Mouse (Mus musculus) frontal cortex, adult 2 months (tissue): ENCODE data around the gene Tcf19. TPM values are rescaled to one million over a fixed set of nuclear protein-coding genes. Genes with fewer than 3 reads are reported as not detected.
"Not testable (repeated sequence)": the region's sequence is repeated elsewhere in the genome, so short reads cannot be mapped to it uniquely, and the experiment has no call there.

ENCODE experiments used
- DNase-seq, 2 experiments: peaks; one replicate each; pipeline ENCODE4 v3.0.0; 2022; ENCODE audit warnings: low spot score in 1 of 2; ENCODE audit errors: extremely low spot score in 1 of 2
- polyA plus RNA-seq: library from polyadenylated mRNA; depleted of rRNA; stranded (reverse); fragments of >200 nt; gene quantifications from 2 replicates; pipeline ENCODE4 v1.2.3, GENCODE M21; 2012

Tcf19 gene
- polyA plus RNA-seq, 1 experiment = 7.7 TPM

GRCm38 (mm10) chr17:35534343-35534742 is 17.7 kb upstream of the Tcf19 start:
- DNase-seq = peak; percentile 66 to 94

- DNase-seq = no peak
Observed at GRCm38 (mm10) chr17:35532901-35533300, 16.3 kb upstream of the Tcf19 start, which contains the start of gene Psors1c2. Psors1c2 (plus strand) TSS chr17:35533201.

DNA sequence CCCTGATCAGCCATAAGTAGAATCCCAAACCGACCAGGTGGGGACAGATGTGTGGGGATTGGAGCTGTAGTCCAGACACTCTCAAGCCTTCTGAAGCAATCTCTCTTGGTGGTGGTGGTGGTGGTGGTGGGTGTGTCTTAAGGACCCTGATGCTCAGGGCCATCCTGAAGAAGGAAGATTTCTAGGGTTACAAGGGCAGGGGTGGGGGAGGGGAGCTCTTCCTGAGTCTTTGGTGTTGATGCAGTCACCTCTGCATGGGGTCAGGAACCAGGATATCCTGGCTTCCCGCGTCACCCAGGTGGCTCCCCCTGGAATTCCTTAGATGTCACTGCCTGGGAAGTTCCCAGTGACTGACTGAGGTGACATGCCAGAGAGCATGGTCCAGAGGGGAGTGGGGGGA is 15.7 kb upstream of the Tcf19 start:
- no peak for DNase-seq

GRCm38 (mm10) chr17:35526644-35527043 is 10.0 kb upstream of the Tcf19 start:
- DNase-seq = no peak

- no peak for DNase-seq
Observed at GRCm38 (mm10) chr17:35524354-35524753, 7.7 kb upstream of the Tcf19 start.

DNA sequence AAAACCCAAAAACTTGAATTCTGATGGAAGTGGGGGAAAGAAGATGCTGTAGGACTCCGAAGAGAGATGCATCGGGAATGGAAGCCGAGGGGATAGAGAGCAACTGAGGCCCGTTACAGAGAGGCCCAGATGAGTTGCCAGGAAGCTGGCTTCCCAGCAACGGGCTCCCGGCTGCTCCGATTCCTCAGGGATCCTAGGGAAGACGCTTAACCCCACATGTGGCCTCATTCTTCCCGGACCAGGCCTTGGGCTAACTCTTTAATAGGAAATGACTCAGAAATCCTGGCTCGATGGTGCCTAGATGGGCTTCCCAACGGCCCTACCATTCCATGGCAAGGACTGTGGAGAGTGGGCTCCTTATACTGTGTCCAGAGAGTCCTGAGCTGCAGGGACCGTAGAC is 902 bp upstream of the Tcf19 start:
- DNase-seq = no peak

- peak in 1 of 2 experiments; percentile 24 for DNase-seq
Observed at GRCm38 (mm10) chr17:35515911-35516640, 548 bp downstream of the Tcf19 start.

GRCm38 (mm10) chr17:35514756-35515155 is 1.9 kb downstream of the Tcf19 start:
- no peak for DNase-seq

GRCm38 (mm10) chr17:35513886-35514285 is 2.7 kb downstream of the Tcf19 start:
- DNase-seq = peak in 1 of 2 experiments; percentile 77

DNA sequence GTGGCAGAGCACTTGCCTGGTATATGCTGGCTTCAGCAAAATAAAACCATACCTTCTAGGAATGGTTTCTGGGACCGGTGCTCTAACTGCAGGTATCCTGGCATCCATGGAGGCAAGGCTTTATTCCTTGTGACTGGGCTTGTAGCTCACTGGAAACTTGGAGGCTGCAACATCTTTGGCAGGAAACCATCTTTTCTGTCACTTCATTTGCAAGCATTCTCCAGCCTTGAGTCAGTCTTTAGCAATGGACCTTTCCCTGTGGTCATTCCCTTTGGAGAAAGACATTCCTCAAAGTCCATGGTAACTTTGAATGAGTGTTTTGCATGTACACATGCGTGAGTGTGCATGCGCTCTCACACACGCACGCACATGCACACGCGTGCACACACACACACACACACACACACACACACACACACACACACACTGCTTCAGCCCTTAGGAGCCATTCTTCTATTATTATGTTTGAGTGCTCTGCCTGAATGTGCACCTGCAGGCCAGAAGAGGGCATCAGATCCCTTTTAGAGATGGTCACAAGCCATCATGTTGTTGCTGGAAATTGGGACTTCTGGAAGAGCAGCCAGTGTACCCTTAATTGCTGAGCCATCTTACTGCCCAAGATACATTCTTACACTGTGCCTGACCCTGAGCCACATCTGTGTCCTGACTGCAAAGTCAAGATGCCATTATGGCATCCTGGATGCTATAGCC is 3.6 kb downstream of the Tcf19 start:
- DNase-seq = peak in 1 of 2 experiments; percentile 45

GRCm38 (mm10) chr17:35509284-35509683 is 7.3 kb downstream of the Tcf19 start:
- no peak for DNase-seq

- not testable (repeated sequence) for DNase-seq
Observed at GRCm38 (mm10) chr17:35508279-35508678, 8.3 kb downstream of the Tcf19 start.

DNA sequence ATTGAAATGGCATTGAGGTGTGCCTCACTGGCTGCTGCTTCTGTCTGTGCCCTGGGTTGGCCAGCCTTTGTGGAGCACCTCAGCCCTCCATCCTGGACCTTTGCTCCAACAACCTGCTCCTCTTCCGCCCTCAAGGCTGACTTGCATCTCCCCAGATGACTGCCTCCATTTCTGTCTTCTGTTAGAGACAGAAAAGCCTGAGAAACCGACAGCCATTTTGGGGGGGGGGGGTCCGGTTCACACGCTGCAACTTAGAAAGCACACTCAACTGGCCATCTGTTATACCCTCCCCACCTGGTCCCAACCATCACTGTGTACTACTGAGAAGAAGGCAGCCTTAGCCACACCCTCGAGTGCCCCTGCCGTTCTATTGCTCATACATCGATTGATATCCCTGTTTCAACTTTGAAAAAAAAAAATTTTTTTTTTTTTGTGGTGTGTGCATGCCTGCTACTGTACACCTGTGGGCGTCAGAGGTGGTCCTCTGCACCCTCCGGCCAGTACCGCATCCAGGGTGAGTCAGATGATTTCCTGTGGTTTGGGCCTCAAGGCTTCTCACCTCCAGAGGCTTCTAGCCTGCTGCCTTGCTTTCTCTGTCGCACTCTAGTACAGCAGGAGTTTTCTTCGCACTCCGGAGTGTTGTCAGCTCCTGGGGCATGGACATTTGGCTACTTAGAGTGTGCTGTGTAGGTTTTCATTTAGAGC is 8.9 kb downstream of the Tcf19 start:
- DNase-seq = no peak

DNA sequence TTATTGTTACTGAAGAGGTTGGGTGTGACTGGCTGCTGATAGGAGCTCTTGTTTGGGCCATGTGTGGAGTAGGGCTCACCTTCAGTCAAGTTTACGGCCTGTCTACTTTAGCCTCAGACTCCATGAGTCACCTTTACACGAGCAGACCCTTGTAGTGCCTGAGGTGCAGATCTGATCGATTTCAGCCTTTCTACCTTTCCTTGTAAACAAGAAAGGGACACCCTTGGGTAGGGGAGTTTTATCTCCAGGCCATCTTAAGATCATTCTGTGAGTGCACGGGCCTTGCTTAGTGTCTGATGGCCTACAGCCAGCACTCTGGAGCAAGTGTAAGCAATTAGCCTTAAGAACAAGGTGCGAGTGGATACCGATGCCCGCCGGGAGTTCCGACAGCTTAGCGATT is 9.7 kb downstream of the Tcf19 start:
- no peak for DNase-seq

DNA sequence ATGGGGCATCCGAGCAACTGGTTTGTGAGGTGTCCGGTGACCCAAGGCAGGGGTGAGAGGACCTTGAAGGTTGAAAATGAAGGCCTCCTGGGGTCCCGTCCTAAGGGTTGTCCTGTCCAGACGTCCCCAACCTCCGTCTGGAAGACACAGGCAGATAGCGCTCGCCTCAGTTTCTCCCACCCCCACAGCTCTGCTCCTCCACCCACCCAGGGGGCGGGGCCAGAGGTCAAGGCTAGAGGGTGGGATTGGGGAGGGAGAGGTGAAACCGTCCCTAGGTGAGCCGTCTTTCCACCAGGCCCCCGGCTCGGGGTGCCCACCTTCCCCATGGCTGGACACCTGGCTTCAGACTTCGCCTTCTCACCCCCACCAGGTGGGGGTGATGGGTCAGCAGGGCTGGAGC is 10.8 kb downstream of the Tcf19 start, which contains the start of gene Pou5f1:
TSS of gene Pou5f1 (plus strand) at position 243 of the 400 bp plus-strand sequence.
- DNase-seq = no peak

DNA sequence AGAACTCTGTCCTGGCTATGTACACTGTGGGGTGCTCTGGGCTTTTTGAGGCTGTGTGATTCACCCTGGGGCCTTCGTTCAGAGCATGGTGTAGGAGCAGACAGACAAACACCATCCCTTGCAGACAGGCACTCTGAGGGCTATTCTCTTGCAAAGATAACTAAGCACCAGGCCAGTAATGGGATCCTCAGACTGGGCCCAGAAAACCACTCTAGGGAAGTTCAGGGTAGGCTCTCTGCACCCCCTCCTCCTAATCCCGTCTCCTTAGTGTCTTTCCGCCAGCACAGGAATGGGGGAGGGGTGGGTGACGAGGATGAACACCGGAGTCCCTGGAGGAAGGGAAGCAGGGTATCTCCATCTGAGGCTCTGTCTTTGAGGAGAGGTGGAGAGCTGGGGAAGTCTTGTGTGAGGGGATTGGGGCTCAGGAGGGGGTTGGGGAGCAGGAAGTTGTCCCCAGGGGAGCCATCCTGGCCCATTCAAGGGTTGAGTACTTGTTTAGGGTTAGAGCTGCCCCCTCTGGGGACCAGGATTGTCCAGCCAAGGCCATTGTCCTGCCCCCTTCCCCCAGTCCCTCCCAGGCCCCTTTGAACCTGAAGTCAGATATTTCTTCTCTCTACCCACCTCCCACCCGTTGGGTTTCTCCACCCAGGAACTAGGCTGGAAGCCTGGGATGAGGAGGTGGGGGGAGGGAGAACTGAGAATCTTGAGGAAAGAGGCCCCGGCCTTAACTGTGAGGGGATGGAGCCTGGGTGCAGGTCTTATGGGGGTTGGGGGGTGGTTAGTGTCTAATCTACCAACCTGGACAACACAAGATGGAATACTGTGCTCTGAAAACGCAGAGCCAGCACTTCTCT is 11.8 kb downstream of the Tcf19 start:
- DNase-seq = no peak

- DNase-seq = no peak
Observed at GRCm38 (mm10) chr17:35503849-35504248, 12.8 kb downstream of the Tcf19 start.

GRCm38 (mm10) chr17:35502762-35503161 is 13.9 kb downstream of the Tcf19 start:
- no peak for DNase-seq

GRCm38 (mm10) chr17:35502226-35502625 is 14.4 kb downstream of the Tcf19 start:
- DNase-seq = no peak

DNA sequence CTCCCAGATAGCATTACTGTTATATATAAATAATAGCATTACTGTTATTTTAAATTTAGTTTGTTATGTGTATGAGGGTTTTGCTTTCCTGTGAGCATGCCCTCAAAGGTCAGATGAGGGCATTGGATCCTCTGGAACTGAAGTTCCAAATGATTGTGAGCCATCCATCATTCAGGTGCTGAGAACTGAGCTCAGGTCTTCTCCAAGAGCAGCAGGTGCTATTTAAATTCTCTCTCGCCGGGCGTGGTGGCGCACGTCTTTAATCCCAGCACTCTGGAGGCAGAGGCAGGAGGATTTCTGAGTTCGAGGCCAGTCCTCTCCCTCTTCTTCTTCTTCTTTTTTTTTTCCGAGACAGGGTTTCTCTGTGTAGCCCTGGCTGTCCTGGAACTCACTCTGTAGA is 19.5 kb downstream of the Tcf19 start:
- DNase-seq = no peak
